Mouse (Mus musculus): ENCODE measurements at regions not wholly inside any gene's neighbourhood (a gene's known extent, or its start where the extent isn't known, plus 50 kb on each side); places are given as distances from the start of the nearest gene placed in this dataset.

GRCm38 (mm10) chr12:73413439-73414196, 127.0 kb downstream of the Slc38a6 start:
- Histone ChIP-seq H3K4me3 (ENCODE audit: low read depth, low read length) (no peak overlapping the region), H3K4me1 (replicated peaks; ENCODE audit: control insufficient read depth, insufficient read depth, low read length) (peaks cover 7% of the 10 kb centered on the region; the same call in 1 of the 2 replicates), H3K27me3 (ENCODE audit: control insufficient read depth, insufficient read depth, low read length) (no peaks in the 10 kb centered on the region), H3K4me2 (ENCODE audit: low read depth, low read length, severe bottlenecking) (no peak overlapping the region), H3K27ac (ENCODE audit: low read depth, low read length) (no peak overlapping the region), H3K9ac (ENCODE audit: low read length) (no peak overlapping the region), H3K36me3 (ENCODE audit: control insufficient read depth, insufficient read depth, low read length) (no peaks in the 10 kb centered on the region), H3K9me3 (ENCODE audit: control insufficient read depth, low read length) (no peaks in the 10 kb centered on the region)
- 59% methylated on average over 15 of the region's 15 CpGs for WGBS
- ATAC-seq (replicated peaks; ENCODE audit: low FRiP score): no peak
- no peak for DNase-seq (ENCODE audit: low spot score)

GRCm38 (mm10) chr12:73412500-73412899, 125.9 kb downstream of the Slc38a6 start:
- 78% methylated on average over 4 of the region's 4 CpGs for WGBS
- no peak overlapping the region for H3K9ac ChIP-seq (ENCODE audit: low read length)
- no peak overlapping the region for H3K27ac ChIP-seq (ENCODE audit: low read depth, low read length)
- no peaks in the 10 kb centered on the region for H3K27me3 ChIP-seq (ENCODE audit: control insufficient read depth, insufficient read depth, low read length)
- H3K36me3 ChIP-seq (ENCODE audit: control insufficient read depth, insufficient read depth, low read length): no peaks in the 10 kb centered on the region
- no peaks in the 10 kb centered on the region for H3K9me3 ChIP-seq (ENCODE audit: control insufficient read depth, low read length)
- DNase-seq (ENCODE audit: low spot score): no peak
- no peak overlapping the region for H3K4me2 ChIP-seq (ENCODE audit: low read depth, low read length, severe bottlenecking)
- no peak for ATAC-seq (replicated peaks; ENCODE audit: low FRiP score)
- H3K4me1 ChIP-seq (replicated peaks; ENCODE audit: control insufficient read depth, insufficient read depth, low read length): peaks cover 7% of the 10 kb centered on the region; the same call in 1 of the 2 replicates
- H3K4me3 ChIP-seq (ENCODE audit: low read depth, low read length): no peak overlapping the region

- Histone ChIP-seq H3K4me1 (replicated peaks; ENCODE audit: control insufficient read depth, insufficient read depth, low read length) (peaks cover 2% of the 10 kb centered on the region; the same call in 1 of the 2 replicates), H3K9me3 (ENCODE audit: control insufficient read depth, low read length) (no peaks in the 10 kb centered on the region), H3K27ac (ENCODE audit: low read depth, low read length) (no peak overlapping the region), H3K27me3 (ENCODE audit: control insufficient read depth, insufficient read depth, low read length) (no peaks in the 10 kb centered on the region), H3K4me3 (ENCODE audit: low read depth, low read length) (no peak overlapping the region), H3K36me3 (ENCODE audit: control insufficient read depth, insufficient read depth, low read length) (no peaks in the 10 kb centered on the region), H3K9ac (ENCODE audit: low read length) (no peak overlapping the region), H3K4me2 (ENCODE audit: low read depth, low read length, severe bottlenecking) (no peak overlapping the region)
- WGBS: 83% methylated on average over 7 of the region's 7 CpGs
- ATAC-seq (replicated peaks; ENCODE audit: low FRiP score) (no peak), DNase-seq (ENCODE audit: low spot score) (no peak)
Observed at GRCm38 (mm10) chr12:73410924-73411323, 124.3 kb downstream of the Slc38a6 start.

- H3K4me2 ChIP-seq (ENCODE audit: low read depth, low read length, severe bottlenecking): no peak overlapping the region
- no peaks in the 10 kb centered on the region for H3K9me3 ChIP-seq (ENCODE audit: control insufficient read depth, low read length)
- no peaks in the 10 kb centered on the region for H3K36me3 ChIP-seq (ENCODE audit: control insufficient read depth, insufficient read depth, low read length)
- WGBS: 89% methylated on average over 4 of the region's 4 CpGs
- H3K4me3 ChIP-seq (ENCODE audit: low read depth, low read length): no peak overlapping the region
- DNase-seq (ENCODE audit: low spot score): peak; percentile 43
- no peak overlapping the region for H3K27ac ChIP-seq (ENCODE audit: low read depth, low read length)
- no peak overlapping the region for H3K9ac ChIP-seq (ENCODE audit: low read length)
- H3K27me3 ChIP-seq (ENCODE audit: control insufficient read depth, insufficient read depth, low read length): no peaks in the 10 kb centered on the region
- no peaks in the 10 kb centered on the region for H3K4me1 ChIP-seq (replicated peaks; ENCODE audit: control insufficient read depth, insufficient read depth, low read length)
- ATAC-seq (replicated peaks; ENCODE audit: low FRiP score): no peak
Observed at GRCm38 (mm10) chr12:73409481-73410085, 123.0 kb downstream of the Slc38a6 start.

GRCm38 (mm10) chr12:73408614-73409013, 122.0 kb downstream of the Slc38a6 start:
- H3K4me3 ChIP-seq (ENCODE audit: low read depth, low read length): no peak overlapping the region
- H3K27ac ChIP-seq (ENCODE audit: low read depth, low read length): no peak overlapping the region
- 88% methylated on average over 7 of the region's 7 CpGs for WGBS
- no peaks in the 10 kb centered on the region for H3K36me3 ChIP-seq (ENCODE audit: control insufficient read depth, insufficient read depth, low read length)
- H3K9ac ChIP-seq (ENCODE audit: low read length): no peak overlapping the region
- DNase-seq (ENCODE audit: low spot score): peak; percentile 24
- no peaks in the 10 kb centered on the region for H3K4me1 ChIP-seq (replicated peaks; ENCODE audit: control insufficient read depth, insufficient read depth, low read length)
- H3K4me2 ChIP-seq (ENCODE audit: low read depth, low read length, severe bottlenecking): no peak overlapping the region
- no peak for ATAC-seq (replicated peaks; ENCODE audit: low FRiP score)
- H3K9me3 ChIP-seq (ENCODE audit: control insufficient read depth, low read length): no peaks in the 10 kb centered on the region
- no peaks in the 10 kb centered on the region for H3K27me3 ChIP-seq (ENCODE audit: control insufficient read depth, insufficient read depth, low read length)

- ATAC-seq (replicated peaks; ENCODE audit: low FRiP score) (no peak), DNase-seq (ENCODE audit: low spot score) (peak; percentile 43)
- H3K4me1 ChIP-seq (replicated peaks; ENCODE audit: control insufficient read depth, insufficient read depth, low read length): no peaks in the 10 kb centered on the region
- H3K36me3 ChIP-seq (ENCODE audit: control insufficient read depth, insufficient read depth, low read length): no peaks in the 10 kb centered on the region
- no peaks in the 10 kb centered on the region for H3K27me3 ChIP-seq (ENCODE audit: control insufficient read depth, insufficient read depth, low read length)
- H3K4me3 ChIP-seq (ENCODE audit: low read depth, low read length): no peak overlapping the region
- H3K9me3 ChIP-seq (ENCODE audit: control insufficient read depth, low read length): no peaks in the 10 kb centered on the region
- no peak overlapping the region for H3K9ac ChIP-seq (ENCODE audit: low read length)
- 84% methylated on average over 11 of the region's 11 CpGs for WGBS
- no peak overlapping the region for H3K4me2 ChIP-seq (ENCODE audit: low read depth, low read length, severe bottlenecking)
- H3K27ac ChIP-seq (ENCODE audit: low read depth, low read length): no peak overlapping the region
Observed at GRCm38 (mm10) chr12:73408165-73408564, 121.6 kb downstream of the Slc38a6 start.

- no peak for DNase-seq (ENCODE audit: low spot score)
- no peak for ATAC-seq (replicated peaks; ENCODE audit: low FRiP score)
- Histone ChIP-seq H3K4me2 (ENCODE audit: low read depth, low read length, severe bottlenecking) (no peak overlapping the region), H3K9ac (ENCODE audit: low read length) (no peak overlapping the region), H3K4me3 (ENCODE audit: low read depth, low read length) (no peak overlapping the region), H3K36me3 (ENCODE audit: control insufficient read depth, insufficient read depth, low read length) (no peaks in the 10 kb centered on the region), H3K27ac (ENCODE audit: low read depth, low read length) (no peak overlapping the region), H3K27me3 (ENCODE audit: control insufficient read depth, insufficient read depth, low read length) (no peaks in the 10 kb centered on the region), H3K4me1 (replicated peaks; ENCODE audit: control insufficient read depth, insufficient read depth, low read length) (no peaks in the 10 kb centered on the region), H3K9me3 (ENCODE audit: control insufficient read depth, low read length) (no peaks in the 10 kb centered on the region)
- whole genome bisulfite sequencing: 93% methylated on average over 8 of the region's 8 CpGs
Observed at GRCm38 (mm10) chr12:73406556-73407087, 120.0 kb downstream of the Slc38a6 start.

GRCm38 (mm10) chr12:73405583-73405982, 119.0 kb downstream of the Slc38a6 start:
- H3K27ac ChIP-seq (ENCODE audit: low read depth, low read length): no peak overlapping the region
- DNase-seq (ENCODE audit: low spot score) (peak; percentile 34), ATAC-seq (replicated peaks; ENCODE audit: low FRiP score) (no peak)
- H3K27me3 ChIP-seq (ENCODE audit: control insufficient read depth, insufficient read depth, low read length): no peaks in the 10 kb centered on the region
- H3K9ac ChIP-seq (ENCODE audit: low read length): no peak overlapping the region
- H3K4me1 ChIP-seq (replicated peaks; ENCODE audit: control insufficient read depth, insufficient read depth, low read length): no peaks in the 10 kb centered on the region
- no peaks in the 10 kb centered on the region for H3K36me3 ChIP-seq (ENCODE audit: control insufficient read depth, insufficient read depth, low read length)
- no peaks in the 10 kb centered on the region for H3K9me3 ChIP-seq (ENCODE audit: control insufficient read depth, low read length)
- no peak overlapping the region for H3K4me3 ChIP-seq (ENCODE audit: low read depth, low read length)
- H3K4me2 ChIP-seq (ENCODE audit: low read depth, low read length, severe bottlenecking): no peak overlapping the region
- 70% methylated on average over 9 of the region's 9 CpGs for WGBS
